Mouse (Mus musculus): ENCODE data around the gene Dnm3. TPM values are rescaled to one million over a fixed set of nuclear protein-coding genes. Genes with fewer than 3 reads are reported as not detected.

Dnm3 gene
- polyA plus RNA-seq, 2 experiments = 14.7 to 21.9 TPM

GRCm38 (mm10) chr1:162213066-162213465, 264.8 kb downstream of the Dnm3 start:
- TF ChIP-seq POLR2A (IDR thresholded peaks at IDR 0.05; ENCODE audit: borderline replicate concordance, extremely low read depth, insufficient read depth, insufficient read length) = no peak
- no peaks in the 10 kb centered on the region for H3K36me3 ChIP-seq (ENCODE audit: control insufficient read depth, insufficient read depth, low read length)
- WGBS = 38% methylated on average over 8 of the region's 8 CpGs
- H3K4me3 ChIP-seq (replicated peaks; ENCODE audit: low read length) = no peak overlapping the region
- no peak overlapping the region; the same call in 1 of the 2 replicates for H3K4me2 ChIP-seq (replicated peaks; ENCODE audit: low read depth, low read length, severe bottlenecking)
- no peaks in the 10 kb centered on the region for H3K27me3 ChIP-seq (ENCODE audit: control insufficient read depth, insufficient read depth, low read length)
- no peak overlapping the region for H3K9ac ChIP-seq (ENCODE audit: low read depth, low read length, severe bottlenecking)
- H3K9me3 ChIP-seq (ENCODE audit: control insufficient read depth, low read length) = no peaks in the 10 kb centered on the region
- H3K27ac ChIP-seq (replicated peaks; ENCODE audit: low read depth, low read length) = peak overlapping the region; percentile 76
- H3K4me1 ChIP-seq (ENCODE audit: control insufficient read depth, insufficient read depth, low read length) = peaks cover 65% of the 10 kb centered on the region
- DNase-seq (ENCODE audit: low spot score) (no peak), ATAC-seq (ENCODE audit: low FRiP score, low read depth) (no peak)

DNA sequence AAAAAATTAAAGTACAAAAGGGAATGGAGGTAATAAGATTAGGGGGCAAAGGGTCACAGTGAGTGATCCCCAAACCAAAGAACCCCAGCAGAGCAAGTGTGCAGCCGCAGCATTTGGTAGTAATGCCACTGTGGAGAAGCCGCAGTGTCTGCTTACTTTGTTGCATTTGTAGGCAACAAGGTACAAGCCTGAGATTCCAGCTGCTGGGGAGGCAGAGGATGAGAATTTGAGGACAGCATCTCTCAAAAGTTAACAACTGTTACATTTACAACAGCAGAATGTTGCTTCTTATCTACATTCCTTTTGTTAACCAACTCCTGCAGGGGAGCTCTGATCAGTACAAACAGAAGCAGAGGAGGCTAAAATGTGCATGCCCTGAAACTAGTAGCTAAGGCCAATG, 267.3 kb downstream of the Dnm3 start:
- no peaks in the 10 kb centered on the region for H3K36me3 ChIP-seq (ENCODE audit: control insufficient read depth, insufficient read depth, low read length)
- peak overlapping the region; percentile 91 for H3K27ac ChIP-seq (replicated peaks; ENCODE audit: low read depth, low read length)
- DNase-seq (ENCODE audit: low spot score) (no peak), ATAC-seq (ENCODE audit: low FRiP score, low read depth) (no peak)
- 52% methylated on average over 2 of the region's 2 CpGs for WGBS
- no peak overlapping the region for H3K4me3 ChIP-seq (replicated peaks; ENCODE audit: low read length)
- H3K27me3 ChIP-seq (ENCODE audit: control insufficient read depth, insufficient read depth, low read length) = no peaks in the 10 kb centered on the region
- peaks cover 67% of the 10 kb centered on the region for H3K4me1 ChIP-seq (ENCODE audit: control insufficient read depth, insufficient read depth, low read length)
- no peak for TF ChIP-seq POLR2A (IDR thresholded peaks at IDR 0.05; ENCODE audit: borderline replicate concordance, extremely low read depth, insufficient read depth, insufficient read length)
- H3K9ac ChIP-seq (ENCODE audit: low read depth, low read length, severe bottlenecking) = no peak overlapping the region
- H3K4me2 ChIP-seq (replicated peaks; ENCODE audit: low read depth, low read length, severe bottlenecking) = no peak overlapping the region
- no peaks in the 10 kb centered on the region for H3K9me3 ChIP-seq (ENCODE audit: control insufficient read depth, low read length)

DNA sequence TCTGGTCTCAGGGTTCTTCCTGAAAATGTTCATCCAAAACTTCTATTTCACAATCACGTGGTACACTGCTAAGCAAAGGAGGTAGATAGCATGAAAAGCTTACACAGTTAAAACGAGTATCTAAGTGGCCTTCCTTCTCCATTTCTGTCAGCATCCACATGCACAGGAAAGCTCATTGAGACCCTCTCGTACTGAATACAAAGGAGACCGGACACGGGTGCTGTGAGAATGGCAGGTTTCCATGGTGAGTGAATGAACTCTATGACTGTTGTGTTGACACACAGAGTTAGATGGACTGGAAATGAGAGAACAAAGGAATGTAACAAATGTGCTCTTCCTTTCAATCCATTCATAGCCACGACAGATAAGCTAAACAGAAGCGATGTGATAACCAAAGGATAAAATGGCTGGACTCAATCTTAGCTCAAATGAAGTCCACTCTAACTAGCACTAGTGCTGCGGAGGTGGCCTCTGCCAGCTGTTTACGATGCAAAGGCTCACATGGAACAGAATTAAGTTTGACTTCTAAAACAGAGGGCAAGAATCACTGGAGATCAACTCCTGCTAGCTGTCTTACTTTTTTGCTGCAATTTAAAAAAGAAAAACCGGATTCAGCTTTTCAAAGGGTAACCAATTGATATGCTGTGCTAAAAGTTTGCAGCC, 268.2 kb downstream of the Dnm3 start:
- TF ChIP-seq POLR2A (IDR thresholded peaks at IDR 0.05; ENCODE audit: borderline replicate concordance, extremely low read depth, insufficient read depth, insufficient read length) = no peak
- H3K27ac ChIP-seq (replicated peaks; ENCODE audit: low read depth, low read length) = peak overlapping the region; percentile 91
- no peak overlapping the region for H3K4me3 ChIP-seq (replicated peaks; ENCODE audit: low read length)
- ATAC-seq (ENCODE audit: low FRiP score, low read depth) (no peak), DNase-seq (ENCODE audit: low spot score) (no peak)
- 58% methylated on average over 10 of the region's 10 CpGs for WGBS
- H3K9me3 ChIP-seq (ENCODE audit: control insufficient read depth, low read length) = no peaks in the 10 kb centered on the region
- 0 out of 2 replicates have a peak overlapping the region, but pooled peaks have one; percentile 9 for H3K9ac ChIP-seq (ENCODE audit: low read depth, low read length, severe bottlenecking)
- H3K4me1 ChIP-seq (ENCODE audit: control insufficient read depth, insufficient read depth, low read length) = peaks cover 59% of the 10 kb centered on the region
- no peaks in the 10 kb centered on the region for H3K27me3 ChIP-seq (ENCODE audit: control insufficient read depth, insufficient read depth, low read length)
- H3K4me2 ChIP-seq (replicated peaks; ENCODE audit: low read depth, low read length, severe bottlenecking) = peak overlapping the region; percentile 6
- H3K36me3 ChIP-seq (ENCODE audit: control insufficient read depth, insufficient read depth, low read length) = no peaks in the 10 kb centered on the region

GRCm38 (mm10) chr1:162209010-162209409, 268.8 kb downstream of the Dnm3 start:
- WGBS = 61% methylated on average over 9 of the region's 9 CpGs
- H3K4me2 ChIP-seq (replicated peaks; ENCODE audit: low read depth, low read length, severe bottlenecking) = peak overlapping the region; percentile 6
- H3K9ac ChIP-seq (ENCODE audit: low read depth, low read length, severe bottlenecking) = no peak overlapping the region
- ATAC-seq (ENCODE audit: low FRiP score, low read depth) (no peak), DNase-seq (ENCODE audit: low spot score) (no peak)
- peaks cover 59% of the 10 kb centered on the region for H3K4me1 ChIP-seq (ENCODE audit: control insufficient read depth, insufficient read depth, low read length)
- no peaks in the 10 kb centered on the region for H3K36me3 ChIP-seq (ENCODE audit: control insufficient read depth, insufficient read depth, low read length)
- no peaks in the 10 kb centered on the region for H3K9me3 ChIP-seq (ENCODE audit: control insufficient read depth, low read length)
- no peaks in the 10 kb centered on the region for H3K27me3 ChIP-seq (ENCODE audit: control insufficient read depth, insufficient read depth, low read length)
- no peak overlapping the region for H3K4me3 ChIP-seq (replicated peaks; ENCODE audit: low read length)
- peak overlapping the region; percentile 91 for H3K27ac ChIP-seq (replicated peaks; ENCODE audit: low read depth, low read length)
- TF ChIP-seq POLR2A (IDR thresholded peaks at IDR 0.05; ENCODE audit: borderline replicate concordance, extremely low read depth, insufficient read depth, insufficient read length) = no peak

DNA sequence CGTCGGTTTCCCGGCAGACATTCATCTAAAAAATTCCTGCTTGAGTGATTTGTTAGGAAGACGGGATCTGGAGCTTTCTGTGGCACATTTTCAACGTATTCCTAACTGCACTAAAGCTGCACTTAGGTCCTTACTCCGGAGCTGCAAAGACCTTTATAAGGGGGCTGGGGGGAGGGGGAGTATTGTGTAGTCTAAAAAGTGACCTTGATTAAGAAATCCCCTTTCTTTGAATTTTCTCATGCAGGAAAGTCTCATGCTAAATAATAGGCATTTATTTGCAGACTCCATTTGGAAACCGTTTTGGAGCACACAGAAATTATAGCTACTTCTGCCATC, 270.2 kb downstream of the Dnm3 start:
- Histone ChIP-seq H3K27me3 (ENCODE audit: control insufficient read depth, insufficient read depth, low read length) (no peaks in the 10 kb centered on the region), H3K4me3 (replicated peaks; ENCODE audit: low read length) (peak overlapping the region; percentile 13), H3K4me1 (ENCODE audit: control insufficient read depth, insufficient read depth, low read length) (peaks cover 53% of the 10 kb centered on the region), H3K27ac (replicated peaks; ENCODE audit: low read depth, low read length) (peak overlapping the region; percentile 91), H3K4me2 (replicated peaks; ENCODE audit: low read depth, low read length, severe bottlenecking) (peak overlapping the region; percentile 41), H3K36me3 (ENCODE audit: control insufficient read depth, insufficient read depth, low read length) (no peaks in the 10 kb centered on the region), H3K9ac (ENCODE audit: low read depth, low read length, severe bottlenecking) (peak overlapping the region; percentile 43), H3K9me3 (ENCODE audit: control insufficient read depth, low read length) (no peaks in the 10 kb centered on the region)
- no peak for TF ChIP-seq POLR2A (IDR thresholded peaks at IDR 0.05; ENCODE audit: borderline replicate concordance, extremely low read depth, insufficient read depth, insufficient read length)
- no peak; the same call in 1 of the 2 replicates for ATAC-seq (ENCODE audit: low FRiP score, low read depth)
- WGBS = 15% methylated on average over 7 of the region's 7 CpGs
- no peak for DNase-seq (ENCODE audit: low spot score)

Measured in limb, embryonic 14.5 days (tissue).